Mouse (Mus musculus): ENCODE results near the gene Rhbdf2.
"Not testable (repeated sequence)": the region's sequence is repeated elsewhere in the genome, so short reads cannot be mapped to it uniquely, and the experiment has no call there.

The Rhbdf2 gene

GRCm38 (mm10) chr11:116618666-116619065, 8.2 kb downstream of the Rhbdf2 start:
- no peak for DNase-seq (ENCODE audit: low spot score)

DNA sequence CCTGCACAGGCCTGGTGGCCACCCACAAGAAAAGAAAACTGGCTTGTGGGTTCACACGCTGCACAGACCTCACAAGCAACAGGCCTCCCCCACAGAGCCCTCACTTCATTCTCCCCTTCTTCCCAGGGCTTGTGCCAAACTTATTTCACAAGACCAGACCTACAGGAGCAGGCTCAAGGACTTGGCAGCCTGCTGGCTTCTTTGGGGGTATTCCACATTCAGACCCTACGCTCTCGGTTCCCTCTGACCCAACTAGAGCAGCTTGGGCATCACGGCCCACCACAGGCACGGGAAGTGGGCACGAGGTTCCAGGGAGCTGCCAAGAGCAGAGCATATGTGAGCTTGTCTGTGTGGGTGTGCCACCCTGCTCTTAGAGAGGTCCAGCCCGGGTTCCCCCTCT, 9.2 kb downstream of the Rhbdf2 start:
- no peak for DNase-seq (ENCODE audit: low spot score)

DNA sequence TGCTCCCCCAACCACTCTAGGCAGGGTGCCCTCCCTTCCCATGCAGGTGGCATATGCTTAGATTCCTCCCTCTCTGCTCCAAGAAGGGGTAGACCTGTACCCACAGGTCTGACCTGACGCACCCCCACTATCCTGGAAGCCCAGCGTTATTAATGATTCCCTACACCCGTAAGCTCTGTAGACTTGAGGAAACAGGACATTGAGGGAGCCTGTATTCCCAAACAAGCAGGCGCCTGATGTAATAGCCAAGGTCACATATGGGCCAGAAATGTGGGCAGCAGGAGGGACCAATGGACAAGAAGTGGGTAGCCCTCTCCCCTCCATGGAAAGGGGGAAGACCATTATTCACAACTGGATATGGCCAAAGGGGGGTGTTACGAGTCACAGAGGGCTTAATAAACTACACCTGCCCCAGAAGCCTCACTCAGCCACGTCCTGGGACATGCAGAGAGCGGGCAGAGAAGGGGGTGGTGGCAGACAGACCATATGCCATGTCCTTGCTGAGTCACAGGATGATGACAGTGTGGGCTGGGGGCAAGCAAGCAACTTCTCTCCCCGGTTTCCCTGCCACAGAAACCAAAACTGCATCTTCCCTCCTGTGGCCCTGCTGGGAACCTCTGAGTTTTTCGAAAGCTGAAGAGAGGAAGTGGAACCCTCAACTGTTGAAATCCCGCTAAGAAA, 10.2 kb downstream of the Rhbdf2 start:
- DNase-seq (ENCODE audit: low spot score), result no peak

GRCm38 (mm10) chr11:116615735-116616437, 10.9 kb downstream of the Rhbdf2 start:
- DNase-seq (ENCODE audit: low spot score), result no peak

DNA sequence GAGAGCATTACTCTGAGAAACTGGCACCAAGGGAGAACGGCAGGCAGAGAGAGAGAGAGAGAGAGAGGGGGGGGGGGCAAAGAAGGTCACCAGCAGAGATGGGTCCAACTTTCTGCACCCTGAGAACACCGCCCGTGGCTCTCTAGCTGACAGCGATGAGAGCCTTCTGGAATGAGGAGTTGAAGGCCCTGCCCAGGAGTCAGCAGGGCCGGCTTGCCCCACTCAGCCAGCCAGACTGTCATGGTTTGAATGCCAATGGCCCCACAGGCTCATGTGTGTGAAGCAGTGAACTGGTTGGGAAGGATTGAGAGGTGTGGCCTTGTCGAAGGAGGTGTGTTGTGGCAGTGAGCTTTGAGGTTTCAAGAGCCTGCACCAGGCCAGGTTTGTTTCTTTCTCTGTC, 13.6 kb downstream of the Rhbdf2 start:
- no peak for DNase-seq (ENCODE audit: low spot score)

DNA sequence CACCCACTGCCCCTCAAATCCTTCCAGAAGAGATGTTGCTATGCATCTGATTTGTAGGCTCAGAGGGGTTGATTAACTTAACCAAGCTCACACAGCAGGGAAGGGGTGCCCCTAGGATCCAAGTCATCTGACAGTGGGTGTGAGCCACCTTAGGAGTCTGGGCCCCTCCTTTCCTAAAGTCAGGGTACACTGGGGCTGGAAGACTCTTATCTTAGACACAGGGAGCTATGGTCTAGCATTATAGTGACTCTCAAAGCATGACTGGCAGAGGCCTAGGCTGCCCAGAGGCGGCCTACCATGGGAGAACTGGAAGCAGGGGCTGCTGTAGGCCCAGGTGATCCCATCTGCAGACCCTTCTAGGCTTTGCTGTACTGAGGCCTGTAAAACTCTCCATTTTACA, 14.3 kb downstream of the Rhbdf2 start:
- DNase-seq (ENCODE audit: low spot score), result no peak

GRCm38 (mm10) chr11:116611883-116612282, 14.9 kb downstream of the Rhbdf2 start:
- no peak for DNase-seq (ENCODE audit: low spot score)

DNA sequence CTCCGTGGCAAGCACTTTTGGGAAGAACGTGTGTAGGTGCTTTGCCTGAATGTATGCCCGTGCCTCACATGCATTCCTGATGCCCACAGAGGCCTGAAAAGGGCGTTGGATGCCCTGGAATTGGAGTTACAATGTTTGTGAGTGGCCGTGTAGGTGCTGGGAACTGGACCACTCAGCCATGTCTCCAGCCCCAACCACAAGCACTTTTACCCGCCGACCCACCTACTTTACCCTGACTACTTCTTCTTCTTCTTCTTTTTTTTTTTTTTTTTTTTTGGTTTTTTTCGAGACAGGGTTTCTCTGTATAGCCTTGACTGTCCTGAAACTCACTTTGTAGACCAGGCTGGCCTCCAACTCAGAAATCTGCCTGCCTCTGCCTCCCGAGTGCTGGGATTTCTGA, 15.7 kb downstream of the Rhbdf2 start:
- DNase-seq (ENCODE audit: low spot score), result not testable (repeated sequence)

- no peak for DNase-seq (ENCODE audit: low spot score)
Measured at GRCm38 (mm10) chr11:116609965-116610630, 16.7 kb downstream of the Rhbdf2 start.

GRCm38 (mm10) chr11:116607717-116608116, 19.1 kb downstream of the Rhbdf2 start:
- no peak for DNase-seq (ENCODE audit: low spot score)

GRCm38 (mm10) chr11:116604097-116604496, 22.7 kb downstream of the Rhbdf2 start:
- no peak for DNase-seq (ENCODE audit: low spot score)

- DNase-seq (ENCODE audit: low spot score), result no peak
Measured at GRCm38 (mm10) chr11:116603339-116603738, 23.5 kb downstream of the Rhbdf2 start.

DNA sequence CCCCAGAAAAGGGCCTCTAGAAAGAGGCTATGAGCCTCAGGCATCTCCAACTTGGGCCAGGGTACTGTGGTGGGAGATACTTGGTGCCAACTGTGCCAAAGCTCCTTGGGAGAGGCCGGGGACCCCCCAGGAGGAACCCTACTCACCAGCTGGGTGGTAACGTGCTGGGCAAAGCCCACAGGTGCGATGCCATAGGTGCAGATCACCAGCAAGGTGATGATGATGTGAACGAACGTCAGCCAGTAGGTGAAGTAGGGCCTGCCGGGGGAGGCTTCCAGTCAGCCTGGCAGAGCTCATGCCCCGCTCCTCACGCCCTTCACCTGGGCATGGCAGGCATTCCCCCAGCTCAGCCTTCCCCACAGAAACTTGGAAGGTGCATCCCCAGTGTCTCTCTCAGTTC, 24.8 kb downstream of the Rhbdf2 start:
- DNase-seq (ENCODE audit: low spot score), result no peak

DNA sequence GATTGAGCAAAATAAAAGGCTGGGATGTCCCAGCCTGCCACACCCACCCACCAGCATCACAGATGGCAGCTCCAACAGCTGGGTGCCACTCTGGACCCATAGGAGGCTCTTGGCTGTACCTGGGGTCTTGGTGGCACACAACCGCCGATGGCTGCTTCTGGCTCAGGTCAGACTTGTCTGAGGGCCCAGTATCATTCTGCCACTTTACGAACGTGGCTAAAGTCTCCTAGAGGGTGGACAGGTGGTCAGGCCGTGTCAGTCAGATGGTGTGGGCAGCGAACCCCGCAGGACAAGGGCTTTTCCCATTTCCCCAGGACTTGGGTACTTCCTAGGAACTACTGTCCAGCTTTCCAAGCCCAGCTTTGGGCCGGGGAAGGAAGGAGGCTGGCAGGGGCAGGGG, 25.7 kb downstream of the Rhbdf2 start:
- no peak for DNase-seq (ENCODE audit: low spot score)

DNA sequence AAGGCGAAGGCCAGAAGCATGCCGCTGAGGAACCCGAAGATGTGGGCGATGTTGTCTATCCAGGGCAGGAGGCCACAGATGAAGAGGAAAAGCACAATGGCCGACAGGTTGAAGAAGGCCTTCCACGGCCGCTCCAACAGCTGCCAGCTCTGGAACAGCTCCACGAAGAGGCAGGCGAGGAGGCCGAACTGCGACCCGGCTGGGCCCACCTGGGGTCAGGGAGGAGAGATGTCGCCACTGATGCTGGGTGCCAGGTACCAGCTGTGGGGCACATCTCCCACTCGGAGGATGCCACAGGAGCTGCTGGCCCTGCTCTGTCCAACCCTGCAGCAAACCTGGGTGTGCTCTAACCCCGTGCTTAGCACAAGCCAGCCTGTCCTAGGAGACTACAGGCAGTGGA, 27.6 kb downstream of the Rhbdf2 start:
- no peak for DNase-seq (ENCODE audit: low spot score)

DNA sequence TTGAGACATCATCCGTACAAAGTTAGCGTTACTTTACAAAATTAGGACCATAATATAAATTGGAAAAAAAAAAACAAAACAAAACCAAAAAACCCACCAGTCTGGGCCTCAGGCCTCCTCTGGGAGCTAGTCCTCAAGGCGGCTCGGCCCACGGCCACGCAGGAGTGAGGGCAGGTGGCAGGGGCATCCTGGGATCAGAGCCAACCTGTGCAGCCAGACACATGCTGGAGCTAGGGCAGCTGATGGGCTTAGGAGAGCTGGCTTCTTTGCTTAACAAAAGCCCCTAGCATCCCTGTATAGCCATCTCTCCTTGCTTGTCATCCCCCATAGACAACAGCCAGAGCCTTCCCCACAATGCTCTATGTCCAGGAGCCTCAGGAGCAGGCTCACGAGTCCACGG, 28.6 kb downstream of the Rhbdf2 start:
- DNase-seq (ENCODE audit: low spot score), result no peak

GRCm38 (mm10) chr11:116596766-116597165, 30.1 kb downstream of the Rhbdf2 start:
- DNase-seq (ENCODE audit: low spot score), result no peak

GRCm38 (mm10) chr11:116593345-116593744, 33.5 kb downstream of the Rhbdf2 start:
- no peak for DNase-seq (ENCODE audit: low spot score)

GRCm38 (mm10) chr11:116592428-116592827, 34.4 kb downstream of the Rhbdf2 start:
- DNase-seq (ENCODE audit: low spot score), result peak; percentile 98

DNA sequence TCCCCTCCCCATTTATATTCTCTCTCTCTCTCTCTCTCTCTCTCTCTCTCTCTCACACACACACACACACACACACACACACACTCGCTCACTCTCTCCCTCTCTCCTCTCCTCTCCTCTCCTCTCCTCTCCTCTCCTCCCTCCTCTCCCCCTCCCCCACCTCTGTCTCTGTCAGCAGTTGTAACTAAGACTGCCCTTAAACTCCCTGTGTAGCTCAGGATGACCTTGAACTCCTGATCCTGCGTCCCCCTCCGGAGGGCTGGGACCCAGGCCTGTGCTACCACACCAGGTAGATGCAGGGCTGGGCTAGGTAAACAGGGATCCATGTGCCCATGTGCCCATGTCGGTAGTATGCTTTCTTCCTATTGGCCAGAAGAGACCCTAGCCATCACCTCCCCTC, 35.2 kb downstream of the Rhbdf2 start:
- DNase-seq (ENCODE audit: low spot score), result no peak

DNA sequence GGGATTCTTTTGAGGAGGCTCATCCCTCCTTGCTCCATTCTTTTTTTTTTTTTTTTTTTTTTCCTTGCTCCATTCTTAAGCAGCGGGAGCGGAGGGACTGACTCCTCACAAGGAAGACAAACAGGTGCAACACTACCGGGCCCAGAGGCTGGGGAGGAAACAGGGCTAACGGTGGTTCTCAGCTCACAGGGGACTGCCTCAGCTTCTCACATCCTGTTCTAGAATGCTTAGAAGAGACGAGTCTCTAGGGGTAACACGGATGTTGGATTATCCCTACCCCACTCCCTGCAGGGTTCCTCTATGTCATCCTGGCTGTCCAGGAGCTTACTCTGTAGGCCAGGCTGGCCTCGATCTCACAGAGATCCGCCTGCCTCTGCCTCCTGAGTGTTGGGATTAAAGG, 37.2 kb downstream of the Rhbdf2 start:
- no peak for DNase-seq (ENCODE audit: low spot score)

GRCm38 (mm10) chr11:116589020-116589531, 37.7 kb downstream of the Rhbdf2 start:
- no peak for DNase-seq (ENCODE audit: low spot score)

All from ovary, postnatal 10 days (tissue).